Mouse (Mus musculus) thymus, postnatal 25 days (tissue): ENCODE measurements around the gene 1500011B03Rik.

ENCODE experiments used
- DNase-seq: peaks from one replicate; pipeline ENCODE4 v3.0.0; 2022

1500011B03Rik gene

GRCm38 (mm10) chr5:114808385-114808784, 14.9 kb downstream of the 1500011B03Rik start:
- DNase-seq, result no peak

GRCm38 (mm10) chr5:114807893-114808292, 15.4 kb downstream of the 1500011B03Rik start:
- no peak for DNase-seq

- no peak for DNase-seq
Observed at GRCm38 (mm10) chr5:114807468-114807867, 15.8 kb downstream of the 1500011B03Rik start.

- DNase-seq, result no peak
Observed at GRCm38 (mm10) chr5:114807063-114807462, 16.2 kb downstream of the 1500011B03Rik start.

- no peak for DNase-seq
Observed at GRCm38 (mm10) chr5:114806636-114807035, 16.6 kb downstream of the 1500011B03Rik start.

- peak; percentile 36 for DNase-seq
Observed at GRCm38 (mm10) chr5:114805436-114806350, 17.6 kb downstream of the 1500011B03Rik start.

- peak; percentile 38 for DNase-seq
Observed at GRCm38 (mm10) chr5:114804958-114805357, 18.3 kb downstream of the 1500011B03Rik start.

- no peak for DNase-seq
Observed at GRCm38 (mm10) chr5:114804335-114804734, 18.9 kb downstream of the 1500011B03Rik start.

GRCm38 (mm10) chr5:114803231-114803630, 20.0 kb downstream of the 1500011B03Rik start:
- DNase-seq, result no peak

- no peak for DNase-seq
Observed at GRCm38 (mm10) chr5:114801841-114802240, 21.4 kb downstream of the 1500011B03Rik start.

GRCm38 (mm10) chr5:114801049-114801448, 22.2 kb downstream of the 1500011B03Rik start:
- no peak for DNase-seq

GRCm38 (mm10) chr5:114799848-114800247, 23.4 kb downstream of the 1500011B03Rik start:
- no peak for DNase-seq

- DNase-seq, result no peak
Observed at GRCm38 (mm10) chr5:114797253-114797652, 26.0 kb downstream of the 1500011B03Rik start.

GRCm38 (mm10) chr5:114796299-114797012, 26.8 kb downstream of the 1500011B03Rik start:
- no peak for DNase-seq

GRCm38 (mm10) chr5:114795653-114796052, 27.6 kb downstream of the 1500011B03Rik start:
- no peak for DNase-seq

GRCm38 (mm10) chr5:114795231-114795630, 28.0 kb downstream of the 1500011B03Rik start:
- DNase-seq, result no peak

GRCm38 (mm10) chr5:114794609-114795008, 28.7 kb downstream of the 1500011B03Rik start:
- no peak for DNase-seq

- DNase-seq, result no peak
Observed at GRCm38 (mm10) chr5:114793317-114793716, 30.0 kb downstream of the 1500011B03Rik start.

GRCm38 (mm10) chr5:114785196-114785595, 38.1 kb downstream of the 1500011B03Rik start:
- DNase-seq, result no peak

- peak; percentile 22 for DNase-seq
Observed at GRCm38 (mm10) chr5:114784622-114785165, 38.6 kb downstream of the 1500011B03Rik start.

GRCm38 (mm10) chr5:114783405-114784163, 39.7 kb downstream of the 1500011B03Rik start:
- DNase-seq, result peak; percentile 62

GRCm38 (mm10) chr5:114782991-114783390, 40.3 kb downstream of the 1500011B03Rik start:
- DNase-seq, result peak; percentile 41

GRCm38 (mm10) chr5:114780912-114781311, 42.4 kb downstream of the 1500011B03Rik start:
- no peak for DNase-seq
